Mouse (Mus musculus): ENCODE results near the gene Ascc1.

DNA sequence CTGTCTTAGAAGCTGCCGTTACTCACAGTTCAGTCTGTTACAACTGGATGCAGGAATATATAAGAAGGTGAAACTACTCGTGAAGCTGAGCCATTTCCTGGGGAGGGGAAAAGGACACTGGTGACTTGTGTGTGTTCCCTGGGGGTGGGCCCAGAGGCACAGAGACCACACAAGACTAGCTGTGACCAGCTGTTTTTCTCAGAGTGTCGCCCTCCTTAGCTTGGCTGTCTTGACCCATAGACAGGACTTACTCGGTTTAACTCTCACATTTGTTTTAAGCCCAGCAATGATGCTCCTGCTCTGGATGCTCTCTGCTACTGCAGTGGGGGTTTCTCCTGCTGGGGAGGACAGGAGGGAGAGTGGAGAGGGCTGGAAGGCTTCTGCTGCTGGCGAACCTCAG, 30.5 kb downstream of the Ascc1 start:
- no peak for TF ChIP-seq CTCF (IDR thresholded peaks at IDR 0.05; ENCODE audit: borderline replicate concordance, insufficient read depth, low read depth, low read length)
- TF ChIP-seq POLR2A (IDR thresholded peaks at IDR 0.05; ENCODE audit: borderline replicate concordance, insufficient read depth, low read length): no peak
